Mouse (Mus musculus): ENCODE data around the gene Poln. TPM values are rescaled to one million over a fixed set of nuclear protein-coding genes. Genes with fewer than 3 reads are reported as not detected.
A peak's percentile ranks its signal among the peaks of the same experiment; 100 is the strongest.

The Poln gene
- polyA plus RNA-seq, 2 experiments, result 0.32 to 0.57 TPM

DNA sequence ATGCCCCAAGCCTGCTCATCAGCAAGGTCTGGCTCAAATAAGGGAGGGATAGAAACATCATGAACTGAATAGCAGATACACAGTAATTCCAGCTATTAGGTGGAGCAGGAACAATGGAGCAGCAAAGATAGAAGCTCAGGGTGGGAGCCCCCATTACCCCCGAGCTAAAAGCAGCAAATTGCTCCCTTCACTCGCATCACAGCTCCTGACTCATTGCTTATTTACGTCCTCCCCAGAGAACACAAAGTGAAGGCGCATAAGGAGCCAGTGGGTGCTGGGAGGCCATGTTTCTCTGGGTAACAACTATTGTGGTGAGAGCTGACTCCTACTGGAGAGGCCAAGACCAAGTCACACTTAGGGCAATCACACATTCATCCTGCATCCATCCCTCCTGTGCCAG, 139.1 kb downstream of the Poln start:
- no peaks in the 10 kb centered on the region for H3K9me3 ChIP-seq (ENCODE audit: control insufficient read depth, low read length)
- 0 out of 4 replicates have a peak, but pooled peaks cover 0 to 1% of the 10 kb centered on the region in 2 experiments for H3K4me1 ChIP-seq (replicated peaks; ENCODE audit: control insufficient read depth in 2 of 2, insufficient read depth in 2 of 2, low read length in 1 of 2)

DNA sequence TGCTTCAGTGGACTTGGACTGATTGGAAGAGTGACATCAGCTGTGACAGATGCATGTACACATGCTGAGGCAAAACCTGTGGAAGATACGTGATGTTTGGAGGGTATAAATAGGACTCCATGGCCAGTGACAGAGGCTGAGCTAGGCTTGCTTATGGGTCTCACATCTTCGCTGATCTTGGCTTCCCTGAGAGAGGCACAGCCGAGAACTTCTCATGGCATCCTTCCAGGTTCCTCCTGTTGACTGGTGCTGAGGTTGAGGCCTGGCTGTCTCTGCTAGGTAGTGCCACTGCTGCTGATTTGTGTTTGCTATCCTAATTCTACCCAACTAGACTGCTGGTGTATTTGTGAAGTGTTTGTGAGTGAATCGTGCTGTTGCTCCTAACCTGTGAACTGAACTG, 150.3 kb downstream of the Poln start:
- Histone ChIP-seq H3K36me3 (replicated peaks; ENCODE audit: control insufficient read depth, insufficient read depth, low read depth) (no peaks in the 10 kb centered on the region), H3K4me3 (ENCODE audit: insufficient read depth in 1 of 2, low read depth in 2 of 2, low read length in 2 of 2) (no peak overlapping the region), H3K4me1 (replicated peaks; ENCODE audit: control insufficient read depth in 2 of 2, insufficient read depth in 2 of 2, low read length in 1 of 2) (no peaks in the 10 kb centered on the region), H3K9ac (replicated peaks) (no peak overlapping the region), H3K9me3 (ENCODE audit: control insufficient read depth, low read length) (no peaks in the 10 kb centered on the region), H3K4me2 (ENCODE audit: low read depth) (no peak overlapping the region), H3K27ac (no peak overlapping the region), H3K27me3 (ENCODE audit: control insufficient read depth, insufficient read depth, low read length) (no peaks in the 10 kb centered on the region)
- 61% methylated on average over 4 of the region's 4 CpGs for WGBS (ENCODE audit: insufficient replicate concordance)
- no peak for TF ChIP-seq EP300 (IDR thresholded peaks at IDR 0.05; ENCODE audit: low read depth)
- no peak for TF ChIP-seq CTCF (IDR thresholded peaks at IDR 0.05; ENCODE audit: low read depth)
- DNase-seq (ENCODE audit: low read depth in 3 of 3, low spot score in 3 of 3), result no peak
- no peak for ATAC-seq (ENCODE audit: insufficient read depth)

More for the DNA sequence above, 139.1 kb downstream of the Poln start:
- H3K36me3 ChIP-seq (replicated peaks; ENCODE audit: control insufficient read depth, insufficient read depth, low read depth), result no peaks in the 10 kb centered on the region
- no peak overlapping the region for H3K27ac ChIP-seq
- H3K27me3 ChIP-seq (ENCODE audit: control insufficient read depth, insufficient read depth, low read length), result no peaks in the 10 kb centered on the region
- DNase-seq (ENCODE audit: low read depth in 3 of 3, low spot score in 3 of 3), result no peak
- H3K4me2 ChIP-seq (ENCODE audit: low read depth), result no peak overlapping the region
- no peak for TF ChIP-seq CTCF (IDR thresholded peaks at IDR 0.05; ENCODE audit: low read depth)
- no peak for TF ChIP-seq EP300 (IDR thresholded peaks at IDR 0.05; ENCODE audit: low read depth)
- no peak for ATAC-seq (ENCODE audit: insufficient read depth)
- H3K9ac ChIP-seq (replicated peaks), result no peak overlapping the region
- no peak overlapping the region for H3K4me3 ChIP-seq (ENCODE audit: insufficient read depth in 1 of 2, low read depth in 2 of 2, low read length in 2 of 2)
- 51% methylated on average over 4 of the region's 4 CpGs for WGBS (ENCODE audit: insufficient replicate concordance)

DNA sequence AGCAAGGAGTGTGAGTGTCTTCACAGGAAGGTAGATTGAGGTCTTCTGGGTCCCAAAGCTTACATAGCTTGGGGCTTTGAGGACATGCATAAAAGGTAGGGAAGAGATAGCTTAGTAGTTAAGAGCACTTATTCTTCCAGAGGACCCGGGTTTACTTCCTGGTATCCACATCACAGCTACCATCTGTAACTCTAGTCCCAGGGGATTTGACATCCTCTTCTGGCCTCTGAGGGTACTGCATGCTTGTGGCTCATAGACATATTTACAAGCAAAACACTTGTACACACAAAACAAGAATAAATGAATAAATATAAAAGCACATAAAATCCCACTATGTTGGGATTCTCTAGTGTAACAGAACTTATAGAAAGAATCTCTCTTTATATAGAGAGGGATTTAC, 154.6 kb downstream of the Poln start:
- TF ChIP-seq EP300 (IDR thresholded peaks at IDR 0.05; ENCODE audit: low read depth), result no peak
- TF ChIP-seq CTCF (IDR thresholded peaks at IDR 0.05; ENCODE audit: low read depth), result peak; percentile 40
- H3K9ac ChIP-seq (replicated peaks), result no peak overlapping the region
- DNase-seq (ENCODE audit: low read depth in 3 of 3, low spot score in 3 of 3) (no peak), ATAC-seq (ENCODE audit: insufficient read depth) (no peak)
- H3K36me3 ChIP-seq (replicated peaks; ENCODE audit: control insufficient read depth, insufficient read depth, low read depth), result no peaks in the 10 kb centered on the region
- H3K4me2 ChIP-seq (ENCODE audit: low read depth), result no peak overlapping the region
- H3K9me3 ChIP-seq (ENCODE audit: control insufficient read depth, low read length), result no peaks in the 10 kb centered on the region
- no peaks in the 10 kb centered on the region for H3K4me1 ChIP-seq (replicated peaks; ENCODE audit: control insufficient read depth in 2 of 2, insufficient read depth in 2 of 2, low read length in 1 of 2)
- H3K27ac ChIP-seq, result no peak overlapping the region
- H3K4me3 ChIP-seq (ENCODE audit: insufficient read depth in 1 of 2, low read depth in 2 of 2, low read length in 2 of 2), result no peak overlapping the region
- no peaks in the 10 kb centered on the region for H3K27me3 ChIP-seq (ENCODE audit: control insufficient read depth, insufficient read depth, low read length)
- 35% methylated on average over 1 of the region's 1 CpGs for WGBS (ENCODE audit: insufficient replicate concordance)

DNA sequence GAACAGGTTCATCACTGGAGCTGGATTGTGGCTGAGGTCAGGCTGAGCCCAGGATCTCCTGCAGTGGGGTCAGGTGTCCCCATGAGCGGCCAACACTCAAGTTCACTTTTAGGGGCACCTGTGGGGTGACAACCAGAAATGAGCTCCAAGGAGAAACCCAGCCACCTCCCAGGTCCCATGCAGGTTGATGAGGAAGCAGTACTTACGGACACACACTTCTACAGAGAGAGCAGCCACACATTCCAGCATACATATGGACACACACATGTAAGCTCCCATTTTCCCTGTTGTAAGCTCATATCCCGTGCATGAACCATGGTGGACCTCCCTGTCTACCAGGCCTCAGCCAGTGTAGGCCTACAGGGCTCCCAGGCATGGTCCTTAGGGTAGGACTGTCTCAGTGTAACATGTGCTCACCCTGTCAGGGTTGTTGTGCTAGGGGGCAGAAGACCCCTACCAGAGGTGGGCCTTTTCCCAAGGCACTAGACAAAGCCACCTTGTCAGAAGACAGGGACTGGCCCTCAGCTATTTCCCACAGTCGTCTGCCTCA, 161.8 kb downstream of the Poln start:
- ATAC-seq (ENCODE audit: insufficient read depth), result no peak
- no peak overlapping the region for H3K4me3 ChIP-seq (ENCODE audit: insufficient read depth in 1 of 2, low read depth in 2 of 2, low read length in 2 of 2)
- no peak overlapping the region for H3K27ac ChIP-seq
- no peak overlapping the region for H3K4me2 ChIP-seq (ENCODE audit: low read depth)
- H3K36me3 ChIP-seq (replicated peaks; ENCODE audit: control insufficient read depth, insufficient read depth, low read depth), result no peaks in the 10 kb centered on the region
- no peaks in the 10 kb centered on the region for H3K27me3 ChIP-seq (ENCODE audit: control insufficient read depth, insufficient read depth, low read length)
- no peaks in the 10 kb centered on the region for H3K4me1 ChIP-seq (replicated peaks; ENCODE audit: control insufficient read depth in 2 of 2, insufficient read depth in 2 of 2, low read length in 1 of 2)
- no peaks in the 10 kb centered on the region for H3K9me3 ChIP-seq (ENCODE audit: control insufficient read depth, low read length)
- 60% methylated on average over 4 of the region's 4 CpGs for WGBS (ENCODE audit: insufficient replicate concordance)
- DNase-seq (ENCODE audit: low read depth in 3 of 3, low spot score in 3 of 3), result no peak
- no peak overlapping the region for H3K9ac ChIP-seq (replicated peaks)
- TF ChIP-seq CTCF (IDR thresholded peaks at IDR 0.05; ENCODE audit: low read depth) (no peak), EP300 (IDR thresholded peaks at IDR 0.05; ENCODE audit: low read depth) (no peak)

DNA sequence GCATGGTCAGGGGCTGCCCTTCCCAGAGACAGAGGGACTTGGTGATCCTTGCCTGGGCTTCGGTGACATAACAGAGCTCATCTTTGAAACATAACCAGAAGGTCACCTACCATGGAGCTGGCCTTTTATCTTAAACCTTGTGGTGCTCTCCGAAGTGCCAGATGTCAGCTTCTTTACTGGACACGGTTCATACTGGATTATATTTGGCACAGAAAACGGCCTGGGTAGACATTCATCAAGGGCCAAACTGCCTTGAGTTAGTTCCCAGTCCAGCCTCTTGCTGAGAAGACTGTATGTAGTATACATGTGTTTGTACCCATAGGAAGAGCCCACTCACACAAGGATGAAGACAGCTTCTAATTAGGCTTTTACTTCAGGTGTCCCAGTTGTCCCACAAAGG, 162.4 kb downstream of the Poln start:
- Histone ChIP-seq H3K4me3 (ENCODE audit: insufficient read depth in 1 of 2, low read depth in 2 of 2, low read length in 2 of 2) (no peak overlapping the region), H3K27ac (no peak overlapping the region), H3K9ac (replicated peaks) (no peak overlapping the region), H3K27me3 (ENCODE audit: control insufficient read depth, insufficient read depth, low read length) (no peaks in the 10 kb centered on the region), H3K4me1 (replicated peaks; ENCODE audit: control insufficient read depth in 2 of 2, insufficient read depth in 2 of 2, low read length in 1 of 2) (no peaks in the 10 kb centered on the region), H3K4me2 (ENCODE audit: low read depth) (no peak overlapping the region), H3K36me3 (replicated peaks; ENCODE audit: control insufficient read depth, insufficient read depth, low read depth) (no peaks in the 10 kb centered on the region), H3K9me3 (ENCODE audit: control insufficient read depth, low read length) (no peaks in the 10 kb centered on the region)
- no peak for ATAC-seq (ENCODE audit: insufficient read depth)
- WGBS (ENCODE audit: insufficient replicate concordance), result 61% methylated on average over 4 of the region's 4 CpGs
- TF ChIP-seq EP300 (IDR thresholded peaks at IDR 0.05; ENCODE audit: low read depth) (no peak), CTCF (IDR thresholded peaks at IDR 0.05; ENCODE audit: low read depth) (no peak)
- DNase-seq (ENCODE audit: low read depth in 3 of 3, low spot score in 3 of 3), result no peak

All from liver, embryonic 14.5 days (tissue).